Mouse (Mus musculus) hindbrain, postnatal 0 days (tissue): ENCODE measurements around the gene C130026I21Rik. TPM values are rescaled to one million over a fixed set of nuclear protein-coding genes. Genes with fewer than 3 reads are reported as not detected.

Experiments
- ATAC-seq: fragments of 200-750 bp; cut with Nextera tagmentation; 2 replicates; pipeline ENCODE4 v1.8.0; 2017; ENCODE audit warnings: mild to moderate bottlenecking, moderate TSS enrichment, moderate library complexity
- DNase-seq: peaks from one replicate; pipeline ENCODE4 v3.0.0-alpha.2; 2015; ENCODE audit warnings: low spot score
- H3K27ac ChIP-seq: fragments of 300-500 bp; sonication (generic); 2 replicates; pipeline ENCODE4 v1.5.1; 2014; ENCODE audit warnings: mild to moderate bottlenecking
- H3K27me3 ChIP-seq: fragments of 300-500 bp; sonication (generic); 2 replicates; pipeline ENCODE4 v1.6.1; 2014; ENCODE audit warnings: low read length, mixed read lengths; ENCODE audit not compliant: insufficient read depth
- H3K36me3 ChIP-seq: fragments of 300-500 bp; sonication (generic); 2 replicates; pipeline ENCODE4 v1.6.1; 2014; ENCODE audit warnings: low read length, mixed read lengths; ENCODE audit not compliant: insufficient read depth
- H3K4me1 ChIP-seq: fragments of 300-500 bp; sonication (generic); 2 replicates; pipeline ENCODE4 v1.6.1; 2014; ENCODE audit warnings: antibody characterized with exemption, low read length, mixed read lengths; ENCODE audit not compliant: insufficient read depth
- H3K4me2 ChIP-seq: fragments of 300-500 bp; sonication (generic); 2 replicates; pipeline ENCODE4 v1.6.1; 2014; ENCODE audit warnings: low read depth, mild to moderate bottlenecking, low read length, moderate library complexity, mixed read lengths
- H3K4me3 ChIP-seq: fragments of 300-500 bp; sonication (generic); 2 replicates; pipeline ENCODE4 v1.5.1; 2014; ENCODE audit warnings: low read length
- H3K9ac ChIP-seq: fragments of 300-500 bp; sonication (generic); replicated peaks from 2 replicates; pipeline ENCODE4 v1.6.1; 2014; ENCODE audit warnings: mild to moderate bottlenecking, low read length, moderate library complexity, mixed read lengths
- H3K9me3 ChIP-seq: fragments of 300-500 bp; sonication (generic); 2 replicates; pipeline ENCODE4 v1.6.1; 2016; ENCODE audit warnings: low read length, mixed read lengths
- CTCF ChIP-seq: IDR thresholded peaks from 2 replicates; pipeline ENCODE4 v1.5.1; 2016; ENCODE audit warnings: antibody characterized with exemption, control low read depth, low read depth
- whole genome bisulfite sequencing: fragments of 180-500 bp; shearing (Covaris S2); extraction: QIAGEN DNeasy Blood & Tissue Kit; methylation state at CpG from one replicate; pipeline ENCODE4 v1.1.7; 2014; 5-methylcytosine and 5-hydroxymethylcytosine counted together
- microRNA-seq, 2 experiments: library from miRNA; unstranded; fragments of <30 nt; microRNA quantifications; one replicate each; pipeline ENCODE4; 2016
- polyA plus RNA-seq: library from polyadenylated mRNA; unstranded; fragments of >200 nt; fragmentation: Nextera tagmentation; extraction: Ambion mirVana; gene quantifications from 2 replicates; pipeline ENCODE4 v1.2.1, GENCODE M21; 2015
- total RNA-seq: library from RNA; depleted of rRNA; stranded (reverse); fragments of >200 nt; gene quantifications from 2 replicates; pipeline ENCODE4 v1.2.3, GENCODE M21; 2014; rRNA removed

The C130026I21Rik gene
- total and polyA plus RNA-seq, 2 experiments from 2014 or later = 0.16 TPM; not detected in 1

DNA sequence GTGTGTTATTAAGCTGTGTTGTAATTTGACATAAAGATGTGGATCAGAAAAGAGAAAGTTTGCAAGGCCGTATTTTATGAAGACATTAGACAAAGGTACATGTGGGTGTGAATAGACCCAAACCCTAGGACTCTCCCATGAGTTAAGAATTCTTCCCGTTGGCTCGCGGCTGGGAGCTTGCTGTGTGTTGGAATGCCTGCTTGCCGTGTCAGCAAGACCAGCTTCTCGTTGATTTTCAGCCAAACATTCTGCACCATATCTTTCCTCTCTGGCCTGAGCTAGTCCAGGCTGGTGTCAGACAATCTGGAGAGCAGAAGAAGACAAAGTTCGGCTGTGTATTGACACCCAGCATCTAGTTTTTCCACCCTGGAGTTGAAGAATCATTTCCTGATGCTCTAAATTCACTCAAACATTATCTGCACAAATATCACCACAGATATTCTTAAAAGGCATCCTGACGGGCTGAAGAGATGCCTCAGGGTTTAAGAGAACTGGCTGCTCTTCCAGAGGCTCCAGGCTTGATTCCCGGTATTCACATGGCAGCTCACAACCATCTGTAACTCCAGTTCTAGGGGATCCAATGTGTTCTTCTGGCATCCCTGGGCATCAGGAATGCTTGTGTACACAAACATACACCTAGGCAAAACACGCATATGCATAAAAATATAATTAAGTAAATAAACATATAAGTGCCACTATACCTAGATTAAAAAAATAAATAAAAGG, 317.7 kb downstream of the C130026I21Rik start:
- TF ChIP-seq CTCF = no peak
- Histone ChIP-seq H3K9ac (no peak overlapping the region), H3K27me3 (no peaks in the 10 kb centered on the region), H3K9me3 (no peaks in the 10 kb centered on the region), H3K4me1 (no peaks in the 10 kb centered on the region), H3K36me3 (no peaks in the 10 kb centered on the region), H3K4me2 (no peak overlapping the region), H3K4me3 (no peak overlapping the region), H3K27ac (no peak overlapping the region)
- 69% methylated on average over 10 of the region's 10 CpGs for WGBS
- DNase-seq (no peak), ATAC-seq (no peak)

DNA sequence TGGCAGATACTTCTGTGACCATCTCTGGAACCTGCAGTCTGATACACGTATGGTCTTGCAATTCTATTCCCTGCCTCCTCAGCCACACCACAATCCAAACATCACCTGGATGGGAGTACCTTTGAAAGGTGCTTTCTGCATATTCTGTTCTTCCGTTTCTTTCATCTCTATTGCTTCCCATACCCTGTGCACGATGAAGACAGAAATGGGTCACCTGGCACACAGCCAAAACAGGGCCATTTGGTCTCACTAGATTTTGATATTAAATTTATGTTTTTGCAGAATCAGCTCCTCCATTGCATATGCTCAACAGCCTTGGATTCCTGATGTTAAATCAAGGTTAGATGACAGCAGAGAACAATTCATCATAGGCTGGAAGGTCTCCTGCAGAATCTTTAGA, 318.8 kb downstream of the C130026I21Rik start:
- no peaks in the 10 kb centered on the region for H3K27me3 ChIP-seq
- TF ChIP-seq CTCF = no peak
- H3K27ac ChIP-seq = no peak overlapping the region
- no peak overlapping the region for H3K9ac ChIP-seq
- no peak overlapping the region for H3K4me2 ChIP-seq
- DNase-seq (peak; percentile 11), ATAC-seq (no peak)
- WGBS = 83% methylated on average over 3 of the region's 3 CpGs
- no peaks in the 10 kb centered on the region for H3K36me3 ChIP-seq
- no peak overlapping the region for H3K4me3 ChIP-seq
- no peaks in the 10 kb centered on the region for H3K4me1 ChIP-seq
- no peaks in the 10 kb centered on the region for H3K9me3 ChIP-seq

DNA sequence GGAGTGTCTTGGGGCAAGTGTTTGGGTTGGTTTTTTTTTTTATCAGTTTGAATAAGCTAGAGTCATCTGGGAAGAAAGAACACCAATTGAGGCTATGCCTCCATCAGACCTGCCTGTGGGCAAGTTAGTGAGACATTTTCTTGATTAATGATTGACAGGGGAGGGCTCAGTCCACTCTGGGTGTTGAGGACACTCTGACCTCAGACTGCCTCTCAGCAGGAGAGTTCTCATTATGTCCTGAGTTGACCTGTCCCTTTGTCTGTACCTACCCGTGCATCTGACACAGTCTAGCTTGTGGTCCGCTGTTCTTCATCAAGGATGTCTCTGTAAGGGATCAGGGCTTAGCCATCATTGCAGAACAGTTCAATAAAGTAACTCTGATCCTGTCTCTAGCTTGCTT, 323.0 kb downstream of the C130026I21Rik start:
- H3K36me3 ChIP-seq = no peaks in the 10 kb centered on the region
- H3K4me3 ChIP-seq = no peak overlapping the region
- no peak overlapping the region for H3K27ac ChIP-seq
- ATAC-seq = no peak
- H3K4me2 ChIP-seq = no peak overlapping the region
- WGBS = 47% methylated on average over 2 of the region's 2 CpGs
- H3K9ac ChIP-seq = no peak overlapping the region
- no peaks in the 10 kb centered on the region for H3K4me1 ChIP-seq
- DNase-seq = no peak
- H3K27me3 ChIP-seq = no peaks in the 10 kb centered on the region
- no peaks in the 10 kb centered on the region; the same call in 1 of the 2 replicates for H3K9me3 ChIP-seq
- TF ChIP-seq CTCF = no peak

- Histone ChIP-seq H3K4me1 (no peaks in the 10 kb centered on the region), H3K4me2 (no peak overlapping the region), H3K27me3 (no peaks in the 10 kb centered on the region), H3K4me3 (no peak overlapping the region), H3K27ac (no peak overlapping the region), H3K9me3 (no peaks in the 10 kb centered on the region; the same call in 1 of the 2 replicates), H3K36me3 (no peaks in the 10 kb centered on the region), H3K9ac (no peak overlapping the region)
- no peak for DNase-seq
- WGBS = 76% methylated on average over 3 of the region's 3 CpGs
- TF ChIP-seq CTCF = no peak
- ATAC-seq = no peak
Observed at GRCm38 (mm10) chr1:84945950-84946349, 324.4 kb downstream of the C130026I21Rik start.

GRCm38 (mm10) chr1:84943549-84943948, 326.8 kb downstream of the C130026I21Rik start:
- DNase-seq (no peak), ATAC-seq (no peak)
- 88% methylated on average over 4 of the region's 4 CpGs for WGBS
- no peak overlapping the region for H3K4me3 ChIP-seq
- no peak for TF ChIP-seq CTCF
- H3K27me3 ChIP-seq = no peaks in the 10 kb centered on the region
- H3K27ac ChIP-seq = no peak overlapping the region
- no peaks in the 10 kb centered on the region for H3K36me3 ChIP-seq
- no peaks in the 10 kb centered on the region; the same call in 1 of the 2 replicates for H3K9me3 ChIP-seq
- H3K4me2 ChIP-seq = no peak overlapping the region
- no peaks in the 10 kb centered on the region for H3K4me1 ChIP-seq
- no peak overlapping the region for H3K9ac ChIP-seq

Small RNA genes within 50 kb of the gene (microRNA-seq; reads per million reads assigned to microRNA genes)
- gene Gm27907 = 0 reads per million in 2 experiments

Other genes starting within 250 kb of the C130026I21Rik start
- gene Gm10553, start 170.4 kb downstream of the C130026I21Rik start, total RNA-seq = not detected in 2 replicates
- gene Gm10553, start 170.4 kb downstream of the C130026I21Rik start, polyA plus RNA-seq = not detected in 2 replicates
- not detected in 2 replicates for gene A530032D15Rik, start 160.7 kb downstream of the C130026I21Rik start, total RNA-seq
- not detected in 2 replicates for gene A530032D15Rik, start 160.7 kb downstream of the C130026I21Rik start, polyA plus RNA-seq